Mouse (Mus musculus) brain, embryonic 14.5 days (tissue): ENCODE data around the gene Gm14403.
"Not testable (repeated sequence)": the region's sequence is repeated elsewhere in the genome, so short reads cannot be mapped to it uniquely, and the experiment has no call there.

Source experiments
- CTCF ChIP-seq: fragments of 200-500 bp; IDR thresholded peaks from 2 replicates; pipeline ENCODE4 v1.5.1; 2012; ENCODE audit warnings: inconsistent platforms, mild to moderate bottlenecking, moderate library complexity, borderline replicate concordance; ENCODE audit not compliant: insufficient read depth, insufficient read length; ENCODE audit errors: extremely low read depth
- POLR2A ChIP-seq: fragments of 200-500 bp; IDR thresholded peaks from 2 replicates; pipeline ENCODE4 v1.6.1; 2012; ENCODE audit warnings: mild to moderate bottlenecking, inconsistent platforms, borderline replicate concordance; ENCODE audit not compliant: poor library complexity, insufficient read depth, insufficient read length, severe bottlenecking; ENCODE audit errors: extremely low read depth

- TF ChIP-seq CTCF, POLR2A: not testable (repeated sequence)
Observed at GRCm38 (mm10) chr2:177483238-177483948, 14.6 kb upstream of the Gm14403 start.
